Mouse (Mus musculus): ENCODE measurements around the gene Sox30. TPM values are rescaled to one million over a fixed set of nuclear protein-coding genes. Genes with fewer than 3 reads are reported as not detected.

Gene Sox30
- polyA plus RNA-seq (2012; rRNA removed), result 0.53 and 0.75 TPM in 2 replicates

DNA sequence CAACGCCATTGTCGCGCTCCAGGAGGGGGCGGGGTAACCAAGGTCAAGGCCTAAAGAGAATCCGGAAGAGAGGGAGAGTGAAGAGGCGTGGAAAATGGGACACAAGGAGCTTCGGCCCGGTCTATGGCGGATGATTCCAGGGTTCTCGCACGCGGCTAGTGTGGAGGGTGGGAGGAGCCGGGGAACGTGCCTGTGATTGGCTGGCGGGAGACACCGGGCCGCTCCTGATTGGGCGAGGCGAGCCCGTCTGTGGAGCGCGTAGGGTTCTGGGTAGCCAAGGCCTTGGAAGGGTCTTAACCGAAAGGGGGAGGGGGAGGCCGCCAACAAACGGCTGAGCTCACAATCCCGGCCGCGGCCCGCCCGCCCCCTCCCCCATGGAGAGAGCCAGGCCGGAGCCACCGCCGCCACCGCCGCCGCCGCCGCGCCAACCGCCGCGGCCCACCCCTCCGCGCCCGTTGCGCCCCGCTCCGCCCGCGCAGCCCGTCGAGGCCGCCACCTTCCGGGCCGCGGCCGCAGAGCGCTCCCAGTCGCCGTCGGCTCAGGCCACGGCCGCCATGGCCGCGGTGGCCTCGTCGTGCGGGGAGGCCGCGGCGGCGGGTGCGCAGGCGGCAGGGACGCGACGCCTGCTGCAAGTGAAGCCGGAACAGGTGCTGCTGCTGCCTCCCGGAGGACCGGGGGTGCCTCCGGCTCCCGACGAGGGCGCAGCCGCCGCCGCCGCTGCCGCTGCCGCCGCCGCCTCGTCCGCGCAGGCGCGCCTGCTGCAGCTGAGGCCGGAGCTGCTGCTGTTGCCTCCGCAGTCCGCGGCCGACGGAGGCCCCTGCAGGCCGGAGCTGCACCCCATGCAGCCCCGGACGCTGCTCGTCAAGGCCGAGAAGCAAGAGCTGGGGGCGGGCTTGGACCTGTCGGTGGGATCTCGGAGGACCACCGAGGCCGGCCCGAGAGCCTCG lies at the start of gene Sox30:
Sox30 (plus strand) TSS at position 365 of the 947 bp plus-strand sequence.

DNA sequence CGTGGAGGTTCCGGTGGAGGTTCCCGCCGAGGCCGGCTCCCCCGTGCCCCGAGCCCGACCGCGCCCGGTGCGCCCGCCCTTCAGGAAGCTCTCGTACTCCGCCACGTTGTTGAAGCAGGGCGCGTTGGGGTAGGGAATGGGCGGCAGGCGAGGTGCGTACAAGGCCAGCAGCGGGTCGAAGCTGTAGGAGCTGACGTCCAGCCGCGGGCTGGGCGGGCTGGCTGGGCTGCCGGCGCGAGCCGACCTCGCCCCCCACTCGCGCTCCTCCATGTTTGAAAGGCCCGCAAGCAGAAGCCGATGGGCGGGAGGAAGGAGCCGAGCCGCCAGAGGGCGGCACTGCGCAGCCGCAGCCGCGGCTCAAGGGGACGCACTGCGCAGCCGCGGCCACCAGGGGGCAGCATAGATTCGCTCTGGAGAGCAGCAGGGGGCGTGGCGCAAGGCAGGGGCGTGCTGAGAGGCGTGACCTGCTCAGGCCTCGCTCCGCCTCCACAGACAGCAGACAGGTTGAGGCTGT lies 35.4 kb upstream of the Sox30 start, which contains the start of gene Lsm11:
Lsm11 (minus strand) TSS at position 293 of the 514 bp plus-strand sequence.

DNA sequence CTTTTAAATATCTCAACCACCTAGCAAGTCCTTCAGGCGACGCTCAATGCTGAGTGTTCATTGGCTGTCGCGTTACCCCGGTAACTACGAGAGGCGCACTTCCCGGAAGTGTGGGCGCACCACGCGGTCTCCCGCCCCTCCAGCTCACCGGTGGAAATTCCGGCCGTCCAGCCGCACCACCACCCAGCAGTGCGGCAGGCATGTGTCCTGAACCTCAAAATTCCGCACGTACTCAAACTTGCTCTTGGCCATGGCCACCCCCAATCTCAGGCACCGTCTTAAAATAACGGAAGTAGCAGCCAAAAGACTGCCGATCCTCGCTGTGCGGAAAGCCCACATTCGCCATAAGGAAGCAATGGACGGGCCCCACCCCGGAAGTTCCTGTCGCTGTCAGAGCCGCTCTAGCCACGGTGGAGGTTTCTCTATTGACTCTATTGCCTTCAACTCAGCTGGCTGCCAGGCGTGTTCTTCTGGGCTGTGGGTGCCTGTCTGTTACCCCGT lies 24.9 kb upstream of the Sox30 start, which contains the start of gene Thg1l:
Thg1l (minus strand) TSS at position 368 of the 501 bp plus-strand sequence.

DNA sequence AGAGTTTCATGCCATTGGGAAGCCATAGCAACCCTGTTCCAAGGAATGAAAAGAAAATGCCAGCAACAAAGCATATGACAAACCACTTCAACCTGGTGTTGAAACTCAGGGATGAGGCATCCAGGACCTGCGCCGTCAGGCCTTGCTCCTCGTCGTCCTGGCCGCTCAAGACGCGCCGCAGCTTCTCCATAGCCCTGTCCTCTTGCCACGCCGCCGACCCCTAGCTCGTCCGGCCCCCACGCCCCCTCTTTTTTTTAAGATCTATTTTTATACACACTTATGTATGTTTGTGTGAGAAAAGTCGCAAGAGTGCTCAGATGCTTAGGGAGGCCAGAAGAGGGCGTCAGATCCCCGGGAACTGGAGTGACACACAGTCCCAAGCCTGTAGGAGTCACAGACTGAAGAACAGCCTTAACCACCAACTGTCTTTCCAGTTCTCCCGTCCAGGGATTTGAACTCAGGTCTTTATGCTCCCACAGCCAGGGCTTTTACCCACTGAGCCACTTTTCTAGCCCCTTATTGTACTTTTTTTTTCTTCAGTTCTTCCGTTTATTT lies 72.1 kb downstream of the Sox30 start, which contains the start of gene Gm12166:
Gm12166 (minus strand) TSS at position 217 of the 555 bp plus-strand sequence.

DNA sequence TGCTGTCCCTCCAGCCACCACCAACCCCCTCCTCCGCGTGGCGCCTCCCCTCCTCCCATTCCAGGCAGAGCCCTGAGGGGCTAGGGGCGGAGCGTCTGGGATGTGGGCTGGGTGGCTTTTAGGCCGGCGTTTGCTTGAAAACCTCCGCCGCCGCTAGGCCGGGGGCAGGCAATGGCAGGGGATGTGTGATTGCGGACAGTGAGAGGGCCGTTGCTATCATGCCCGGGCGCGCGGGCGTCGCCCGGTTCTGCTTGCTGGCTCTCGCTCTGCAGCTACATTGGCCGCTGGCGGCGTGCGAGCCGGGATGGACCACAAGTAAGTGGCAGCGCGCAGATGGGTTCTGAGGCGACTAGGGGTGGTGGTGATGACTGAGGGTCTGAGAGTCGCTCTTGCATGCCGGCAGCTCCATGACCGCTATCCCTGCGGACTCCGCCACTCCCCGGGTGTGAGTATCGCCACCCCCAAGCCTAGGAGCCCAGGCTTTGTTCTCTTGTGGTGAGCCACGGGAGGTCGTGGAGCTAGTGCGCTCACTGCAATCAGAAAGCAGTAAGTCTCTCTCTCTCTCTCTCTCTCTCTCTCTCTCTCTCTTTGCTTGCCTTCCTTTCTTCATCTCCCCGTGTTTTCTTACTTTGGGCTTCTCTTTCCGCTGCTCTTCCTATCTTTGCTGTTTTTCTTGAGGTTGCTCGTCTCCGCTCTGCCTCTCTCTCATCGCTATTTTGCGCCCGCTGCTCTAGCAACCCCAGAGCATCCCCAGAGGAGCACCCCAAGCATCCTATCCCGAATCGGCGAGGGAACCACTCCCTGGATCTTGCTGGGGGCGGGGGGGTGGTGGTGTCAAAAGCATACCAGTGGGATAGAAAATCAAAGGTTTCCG lies 76.0 kb downstream of the Sox30 start, which contains the start of gene Adam19:
Adam19 (plus strand) TSS at position 97 of the 874 bp plus-strand sequence.

Other genes starting within 250 kb of the Sox30 start
- gene Clint1, start 128.3 kb upstream of the Sox30 start, polyA plus RNA-seq (2012; rRNA removed), result 55.7 and 65.4 TPM in 2 replicates
- gene Lsm11, start 35.4 kb upstream of the Sox30 start, polyA plus RNA-seq (2012; rRNA removed), result 7.4 and 8.7 TPM in 2 replicates
- 5.8 and 9.4 TPM in 2 replicates for gene Thg1l, start 24.8 kb upstream of the Sox30 start, polyA plus RNA-seq (2012; rRNA removed)
- gene Gm12166, start 72.0 kb downstream of the Sox30 start, polyA plus RNA-seq (2012; rRNA removed), result 12.2 and 15.2 TPM in 2 replicates
- 13.1 and 15.5 TPM in 2 replicates for gene Adam19, start 75.7 kb downstream of the Sox30 start, polyA plus RNA-seq (2012; rRNA removed)
- gene Nipal4, start 186.2 kb downstream of the Sox30 start, polyA plus RNA-seq (2012; rRNA removed), result 1.8 and 2.7 TPM in 2 replicates

Data from ovary, adult 2 months (tissue).